Mouse (Mus musculus) embryo, embryonic 11 days (tissue): ENCODE results near the gene Tfdp2.
"Not testable (repeated sequence)": the region's sequence is repeated elsewhere in the genome, so short reads cannot be mapped to it uniquely, and the experiment has no call there.

Experiments
- DNase-seq: peaks from one replicate; pipeline ENCODE4 v3.0.0-alpha.2; 2015

Gene Tfdp2

DNA sequence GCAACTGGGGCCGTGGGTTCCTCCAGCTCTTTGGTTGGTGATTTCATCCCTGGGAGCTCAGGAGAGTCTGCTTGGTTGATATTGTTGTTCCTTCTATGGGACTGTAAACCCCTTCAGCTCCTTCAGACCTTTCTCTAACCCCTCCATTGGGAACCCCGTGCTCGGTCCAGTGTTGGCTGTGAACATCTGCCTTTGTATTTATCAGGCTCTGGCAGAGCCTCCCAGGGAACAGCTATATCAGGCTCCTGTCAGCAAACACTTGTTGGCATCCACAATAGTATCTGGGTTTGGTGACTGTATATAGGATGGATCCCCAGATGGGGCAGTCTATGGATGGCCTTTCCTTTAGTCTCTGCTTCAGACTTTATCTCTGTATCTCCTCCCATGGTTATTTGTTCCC is 116.0 kb downstream of the Tfdp2 start:
- no peak for DNase-seq

DNA sequence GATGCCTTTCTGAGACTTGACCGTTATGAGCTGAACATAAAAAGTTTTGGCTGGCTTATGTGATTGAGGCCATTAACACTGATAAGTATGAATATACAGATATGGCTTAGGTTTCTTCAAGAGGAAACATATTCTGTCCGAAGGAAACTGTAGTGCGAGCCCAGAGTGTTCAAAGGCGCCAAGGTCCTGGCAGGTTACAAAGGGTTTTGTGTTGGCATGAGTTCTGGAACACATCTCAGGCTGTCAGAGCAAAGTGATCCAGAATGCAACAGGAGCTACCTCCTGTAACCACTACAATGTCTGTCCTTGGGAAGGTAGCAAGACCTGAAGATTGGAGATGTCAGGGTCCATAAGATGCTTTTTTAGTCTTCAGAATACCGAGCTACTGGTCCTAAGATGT is 123.3 kb downstream of the Tfdp2 start:
- no peak for DNase-seq

- no peak for DNase-seq
Observed at GRCm38 (mm10) chr9:96320551-96320980, 124.5 kb downstream of the Tfdp2 start.

DNA sequence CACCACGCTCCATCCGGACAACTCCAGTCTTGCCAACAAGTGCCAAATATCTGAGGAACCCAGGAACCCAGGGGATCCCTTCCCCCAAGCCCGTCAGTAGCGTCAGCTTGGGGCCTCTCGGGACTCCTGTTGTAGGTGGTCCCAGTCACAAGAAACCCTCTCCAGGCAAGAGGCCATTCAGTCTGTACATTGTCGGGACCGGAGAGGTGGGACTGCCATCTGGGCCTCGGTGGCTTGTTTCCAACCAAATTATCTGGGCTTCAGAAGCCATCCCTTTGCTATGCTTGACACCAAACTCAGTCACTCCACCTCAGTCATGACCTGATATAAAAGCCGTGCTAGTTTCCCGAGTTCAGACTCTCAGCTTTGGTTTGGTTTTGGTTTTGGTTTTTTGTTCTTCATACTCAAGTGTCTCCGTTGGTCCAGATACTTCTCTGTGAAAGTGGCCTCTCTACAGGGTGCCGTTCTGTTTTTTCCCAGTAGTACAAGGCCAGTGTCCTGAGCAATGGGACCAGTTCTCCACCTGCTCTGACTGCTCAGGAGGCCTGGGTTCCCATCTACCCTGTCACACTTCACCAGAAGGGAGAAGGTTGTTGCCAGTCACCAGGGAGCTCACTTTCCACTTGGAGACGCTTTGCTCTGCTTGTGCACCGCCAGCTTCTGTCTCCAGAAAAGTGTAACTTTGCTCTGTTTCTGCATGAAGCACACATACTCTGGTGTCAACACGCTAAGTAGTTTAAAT is 126.5 kb downstream of the Tfdp2 start:
- no peak for DNase-seq

GRCm38 (mm10) chr9:96324502-96324901 is 128.4 kb downstream of the Tfdp2 start:
- no peak for DNase-seq

GRCm38 (mm10) chr9:96326496-96326923 is 130.4 kb downstream of the Tfdp2 start:
- no peak for DNase-seq

- DNase-seq: no peak
Observed at GRCm38 (mm10) chr9:96328226-96328625, 132.2 kb downstream of the Tfdp2 start.

- no peak for DNase-seq
Observed at GRCm38 (mm10) chr9:96331146-96331545, 135.1 kb downstream of the Tfdp2 start.

DNA sequence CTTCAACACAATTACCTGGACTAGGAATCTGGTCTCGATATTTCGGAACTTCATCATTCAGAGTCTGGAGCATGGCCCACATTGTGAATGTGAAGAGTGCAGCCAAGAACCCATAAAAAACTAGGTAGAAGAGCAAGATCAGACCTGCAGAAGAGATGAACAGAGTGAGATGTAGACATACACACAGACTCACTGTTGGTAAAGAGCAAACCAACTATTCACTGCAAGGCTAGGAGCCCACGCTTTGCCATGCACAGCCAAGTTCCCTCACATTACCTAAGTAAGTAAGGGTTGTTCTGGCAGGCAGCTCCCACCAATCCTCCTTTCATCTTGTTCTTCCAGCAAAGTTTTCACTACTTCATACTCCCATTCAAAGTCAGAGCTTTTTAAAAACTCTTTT is 149.7 kb downstream of the Tfdp2 start:
- no peak for DNase-seq

- no peak for DNase-seq
Observed at GRCm38 (mm10) chr9:96348885-96349284, 152.8 kb downstream of the Tfdp2 start.

- peak; percentile 72 for DNase-seq
Observed at GRCm38 (mm10) chr9:96350010-96350409, 153.9 kb downstream of the Tfdp2 start.

GRCm38 (mm10) chr9:96350476-96350875 is 154.4 kb downstream of the Tfdp2 start:
- no peak for DNase-seq

DNA sequence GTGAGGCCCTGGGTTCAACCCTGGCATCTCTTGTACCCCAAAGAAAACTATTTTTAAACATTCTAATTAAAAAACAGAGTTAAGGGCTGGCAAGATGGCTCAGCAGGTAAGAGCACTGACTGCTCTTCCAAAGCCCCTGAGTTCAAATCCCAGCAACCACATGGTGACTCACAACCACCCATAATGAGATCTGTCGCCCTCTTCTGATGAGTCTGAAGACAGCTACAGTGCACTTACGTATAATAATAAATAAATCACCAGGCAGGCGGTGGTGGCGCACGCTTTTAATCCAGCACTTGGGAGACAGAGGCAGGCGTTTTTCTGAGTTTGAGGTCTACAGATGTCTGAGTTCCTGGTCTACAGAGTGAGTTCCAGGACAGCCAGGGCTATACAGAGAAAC is 155.7 kb downstream of the Tfdp2 start:
- not testable (repeated sequence) for DNase-seq

DNA sequence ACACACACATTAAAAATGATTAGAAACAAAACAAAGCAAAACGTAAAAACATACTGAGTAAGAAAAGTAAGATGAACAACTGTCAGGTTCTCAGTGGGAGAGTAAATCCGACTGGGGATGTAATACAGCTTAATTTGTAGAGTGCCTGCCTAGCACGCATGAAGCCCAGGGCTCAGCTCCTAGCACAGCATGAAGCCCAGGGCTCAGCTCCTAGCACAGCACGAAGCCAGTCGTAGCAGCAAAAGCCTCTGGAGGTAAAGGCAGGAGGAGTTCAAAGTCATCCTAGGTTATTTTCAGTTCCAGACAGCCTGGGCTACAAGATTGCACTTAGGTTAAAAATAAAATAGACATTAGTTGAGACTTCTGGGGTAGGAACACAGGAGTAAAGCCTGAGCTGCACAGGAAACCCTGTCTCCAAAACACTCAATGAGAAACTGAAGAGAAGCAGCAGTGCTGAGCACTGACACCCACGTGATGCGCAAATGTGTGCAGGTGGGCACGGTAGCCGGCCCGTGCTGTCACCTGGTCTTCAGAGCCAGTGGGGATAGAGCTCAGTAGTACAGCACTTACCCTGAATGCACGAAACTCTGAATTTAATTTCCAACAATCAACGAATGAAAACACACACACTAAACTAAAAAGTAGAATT is 157.2 kb downstream of the Tfdp2 start:
- DNase-seq: no peak

DNA sequence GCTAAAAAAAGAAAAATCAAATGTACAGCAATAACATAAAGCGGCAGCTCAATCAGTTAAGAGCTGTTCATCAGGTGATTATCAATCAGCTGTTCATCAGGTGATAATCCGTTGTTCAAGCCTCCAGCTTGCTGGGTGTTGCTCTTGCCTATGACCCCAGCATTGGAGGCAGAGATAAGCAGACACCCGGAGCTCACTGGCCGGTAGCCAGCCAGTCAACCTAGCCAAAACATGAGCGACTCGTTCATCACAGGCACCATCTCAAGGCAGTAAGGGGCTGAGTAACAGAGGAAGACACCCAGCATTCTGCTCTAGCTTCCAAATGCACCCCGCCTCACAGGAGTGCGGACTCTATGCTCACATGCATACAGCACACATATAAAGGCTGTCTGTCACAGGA is 157.7 kb downstream of the Tfdp2 start:
- no peak for DNase-seq

GRCm38 (mm10) chr9:96360056-96360455 is 164.0 kb downstream of the Tfdp2 start:
- DNase-seq: no peak

DNA sequence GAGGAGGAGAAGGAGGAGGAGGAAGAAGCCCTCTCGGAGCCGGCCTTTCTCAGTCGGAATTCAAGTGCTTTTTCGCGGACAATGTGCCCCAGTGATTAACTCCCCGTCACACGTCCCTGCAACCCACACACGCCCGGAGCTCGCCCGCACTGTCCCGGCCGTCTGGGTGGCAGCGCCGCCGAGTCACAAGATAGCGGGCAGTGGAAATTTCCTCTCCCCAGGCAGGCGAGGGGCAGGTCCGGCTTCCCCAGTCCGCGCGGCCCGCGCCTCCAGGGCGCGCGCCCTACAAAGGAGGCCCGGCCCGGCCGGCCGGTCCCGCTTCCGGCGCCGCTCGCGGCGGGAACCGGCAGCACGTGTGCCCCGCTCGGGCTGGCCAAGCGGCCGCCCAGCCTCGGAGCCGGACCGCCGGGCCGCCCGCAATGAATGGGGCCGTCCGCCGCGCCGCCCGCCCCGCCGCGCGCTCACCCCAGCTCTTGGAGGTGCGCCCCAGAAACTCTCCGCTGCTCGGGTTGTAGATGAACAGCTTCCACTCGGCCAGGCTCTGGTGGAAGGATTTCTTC is 167.6 kb downstream of the Tfdp2 start:
- DNase-seq: peak; percentile 83

- peak; percentile 97 for DNase-seq
Observed at GRCm38 (mm10) chr9:96364141-96364838, 168.2 kb downstream of the Tfdp2 start, which contains the start of gene Atp1b3. Gene Atp1b3 (minus strand): TSS chr9:96364442.

GRCm38 (mm10) chr9:96365271-96365872 is 169.3 kb downstream of the Tfdp2 start:
- DNase-seq: no peak

GRCm38 (mm10) chr9:96369654-96370384 is 173.7 kb downstream of the Tfdp2 start:
- DNase-seq: no peak

GRCm38 (mm10) chr9:96371075-96371474 is 175.0 kb downstream of the Tfdp2 start:
- DNase-seq: no peak
